Comparison of ENCODE assay signal across 10 mouse cellular contexts in the genomic region with DNA sequence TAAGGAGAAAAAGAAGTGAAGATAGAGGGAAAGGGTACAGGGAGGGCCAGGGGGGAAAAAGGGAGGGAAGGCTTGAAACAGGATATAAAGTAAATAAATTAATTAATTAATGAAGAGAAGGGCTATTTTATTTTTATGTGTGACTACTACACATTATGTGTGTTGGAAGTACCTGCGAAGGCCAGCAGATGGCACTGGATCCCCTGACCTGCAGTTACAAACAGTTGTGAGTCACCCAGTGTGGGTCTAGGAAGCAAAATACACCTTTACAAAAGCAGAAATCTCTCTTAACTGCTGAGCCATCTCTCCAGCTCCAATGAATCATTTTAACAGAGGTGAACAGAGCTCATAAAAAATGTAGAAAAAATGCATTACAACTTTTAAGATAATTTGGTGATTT. TPM values are rescaled to one million over a fixed set of nuclear protein-coding genes. Genes with fewer than 3 reads are reported as not detected.
A peak's percentile ranks its signal among the peaks of the same experiment; 100 is the strongest.
DNase-seq lines count a peak whose midpoint lies in the region; ATAC-seq and TF ChIP-seq lines count a peak whose summit lies in the region.
"Had no signal": no experiment of that assay in that cellular context is flagged by ENCODE, and none has a peak within 500 bp of the region (broad histone marks: within the 10 kb centered on the region; RNA-seq: fewer than 3 reads in every experiment).

No protein-coding gene starts in this region.

- intact Hi-C loops in heart, postnatal 10 days (cut with DNase I), result loop anchor here (2.0 kb wide), 1 partner anchor 1021 kb away; no protein-coding TSS in a partner anchor

- ATAC-seq in heart, embryonic 12.5 days (ENCODE audit: insufficient number of reproducible peaks, low FRiP score), result no peak
- 0 out of 2 replicates have a peak, but pooled peaks have one; percentile 39 for ATAC-seq in intestine, embryonic 15.5 days
- peak; percentile 83 for ATAC-seq in megakaryocyte, adult 5-6 weeks (ENCODE audit: poor library complexity, severe bottlenecking)

- no peak for TF ChIP-seq CTCF in thymus, adult 2 months (IDR thresholded peaks at IDR 0.05; ENCODE audit: borderline replicate concordance, control insufficient read depth, extremely low read depth, insufficient read depth, low read length, poor library complexity)

- no peak overlapping the region for H3K9ac ChIP-seq in heart, embryonic 12.5 days
- H3K9ac ChIP-seq in intestine, embryonic 15.5 days, result no peak overlapping the region
- H3K9ac ChIP-seq: hindbrain, embryonic 15.5 days had no signal

- 60% methylated on average over 1 of the region's 1 CpGs for WGBS in heart, embryonic 12.5 days
- WGBS in thymus, adult 2 months, result 74% methylated on average over 1 of the region's 1 CpGs
- 63% methylated on average over 1 of the region's 1 CpGs for WGBS in intestine, embryonic 15.5 days

- peaks cover 6% of the 10 kb centered on the region; the same call in 1 of the 2 replicates for H3K4me1 ChIP-seq in heart, embryonic 12.5 days (replicated peaks)
- no peaks in the 10 kb centered on the region for H3K4me1 ChIP-seq in thymus, adult 2 months (replicated peaks; ENCODE audit: control insufficient read depth, insufficient read depth, low read length)
- H3K4me1 ChIP-seq in intestine, embryonic 15.5 days (replicated peaks), result no peaks in the 10 kb centered on the region
- H3K4me1 ChIP-seq: hindbrain, embryonic 15.5 days had no signal

- TF ChIP-seq POLR2A in thymus, adult 2 months (IDR thresholded peaks at IDR 0.05; ENCODE audit: control insufficient read depth, extremely low read depth, insufficient read depth, low read length, poor library complexity), result no peak

- peak; percentile 14 to 42 for DNase-seq in heart, postnatal 10 days
- DNase-seq in thymus, adult 2 months, result peak; percentile 42
- no peak for DNase-seq in thymus, adult 18-20 months
- DNase-seq in cerebellum, postnatal 36 days, result peak; percentile 53 to 61
- no peak for DNase-seq in spleen, postnatal 4 days (ENCODE audit: low spot score in 2 of 2)

- no peaks in the 10 kb centered on the region for H3K27me3 ChIP-seq in heart, embryonic 12.5 days (replicated peaks)
- no peaks in the 10 kb centered on the region for H3K27me3 ChIP-seq in thymus, adult 2 months (ENCODE audit: control insufficient read depth, insufficient read depth, low read length)
- H3K27me3 ChIP-seq in intestine, embryonic 15.5 days (replicated peaks), result no peaks in the 10 kb centered on the region
- H3K27me3 ChIP-seq: hindbrain, embryonic 15.5 days had no signal

- H3K27ac ChIP-seq in heart, embryonic 12.5 days (ENCODE audit: poor library complexity, severe bottlenecking), result no peak overlapping the region
- no peak overlapping the region for H3K27ac ChIP-seq in thymus, adult 2 months (ENCODE audit: control insufficient read depth, insufficient read depth, low read length)
- no peak overlapping the region for H3K27ac ChIP-seq in intestine, embryonic 15.5 days
- H3K27ac ChIP-seq: hindbrain, embryonic 15.5 days had no signal

- no peak overlapping the region for H3K4me3 ChIP-seq in heart, embryonic 12.5 days
- H3K4me3 ChIP-seq in thymus, adult 2 months (ENCODE audit: control insufficient read depth, insufficient read depth, low read length), result no peak overlapping the region
- no peak overlapping the region for H3K4me3 ChIP-seq in intestine, embryonic 15.5 days (replicated peaks)
- H3K4me3 ChIP-seq: hindbrain, embryonic 15.5 days; myocyte had no signal

- H3K4me2 ChIP-seq in heart, embryonic 12.5 days, result no peak overlapping the region
- no peak overlapping the region for H3K4me2 ChIP-seq in intestine, embryonic 15.5 days (replicated peaks)
- H3K4me2 ChIP-seq: hindbrain, embryonic 15.5 days had no signal

- H3K36me3 ChIP-seq in heart, embryonic 12.5 days, result peaks cover 24% of the 10 kb centered on the region
- H3K36me3 ChIP-seq in thymus, adult 2 months (ENCODE audit: control insufficient read depth, insufficient read depth, low read length), result no peaks in the 10 kb centered on the region
- 0 out of 2 replicates have a peak, but pooled peaks cover 4% of the 10 kb centered on the region for H3K36me3 ChIP-seq in intestine, embryonic 15.5 days

- H3K9me3 ChIP-seq in heart, embryonic 12.5 days (replicated peaks), result no peaks in the 10 kb centered on the region
- H3K9me3 ChIP-seq in intestine, embryonic 15.5 days, result no peaks in the 10 kb centered on the region
- H3K9me3 ChIP-seq: hindbrain, embryonic 15.5 days had no signal

RNA-seq across cellular contexts. Expression of a gene that starts 59.0 kb away (rescaled TPM):
- 1 to 10 TPM; 6.5 to 7.5 TPM for total RNA-seq in heart, postnatal 10 days (2021)
- 11.3 and 12.7 TPM in 2 replicates for polyA plus RNA-seq in heart, embryonic 12.5 days (2016; fragmentation: Nextera tagmentation; extraction: Ambion mirVana)
- polyA plus RNA-seq in thymus, adult 2 months (2012; rRNA removed), result 0.55 and 0.84 TPM in 2 replicates
- polyA plus RNA-seq in intestine, embryonic 15.5 days (2015; fragmentation: Nextera tagmentation; extraction: Ambion mirVana), result 7.9 TPM in 2 replicates
- 0.58 and 1.6 TPM in 2 replicates for total RNA-seq in megakaryocyte, adult 5-6 weeks (2015)
- total RNA-seq in megakaryocyte, adult 5-6 weeks (2017), result 1.2 and 2.2 TPM in 2 replicates

Comparison
In these comparisons a context has a peak if more than half of its experiments do, and no peak if none do; other contexts are left out.
1. DNase-seq: peak in heart, postnatal 10 days (2 of 2), thymus, adult 2 months (single experiment) and cerebellum, postnatal 36 days (2 of 2); none in thymus, adult 18-20 months (0 of 2) and spleen, postnatal 4 days (0 of 2).